Mouse (Mus musculus) neural tube, embryonic 11.5 days (tissue): ENCODE results near the gene Grid2ip. TPM values are rescaled to one million over a fixed set of nuclear protein-coding genes. Genes with fewer than 3 reads are reported as not detected.

Source experiments
- ATAC-seq: fragments of 200-750 bp; cut with Nextera tagmentation; 2 replicates; pipeline ENCODE4 v1.8.0; 2017; ENCODE audit warnings: moderate number of reproducible peaks, mild to moderate bottlenecking, moderate TSS enrichment, moderate library complexity; ENCODE audit not compliant: insufficient read depth, low FRiP score, low TSS enrichment
- DNase-seq: peaks from one replicate; pipeline ENCODE4 v3.0.0-alpha.2; 2015; ENCODE audit warnings: low spot score
- H3K27ac ChIP-seq: fragments of 300-500 bp; sonication (generic); 2 replicates; pipeline ENCODE4 v1.5.1; 2014; ENCODE audit warnings: low read depth, mild to moderate bottlenecking, low read length
- H3K27me3 ChIP-seq: fragments of 300-500 bp; sonication (generic); 2 replicates; pipeline ENCODE4 v1.6.1; 2014; ENCODE audit warnings: mild to moderate bottlenecking, low read length, mixed read lengths; ENCODE audit not compliant: control insufficient read depth, insufficient read depth
- H3K36me3 ChIP-seq: fragments of 300-500 bp; sonication (generic); 2 replicates; pipeline ENCODE4 v1.6.1; 2014; ENCODE audit warnings: mild to moderate bottlenecking, low read length, moderate library complexity, mixed read lengths; ENCODE audit not compliant: control insufficient read depth, insufficient read depth
- H3K4me1 ChIP-seq: fragments of 300-500 bp; sonication (generic); 2 replicates; pipeline ENCODE4 v1.6.1; 2014; ENCODE audit warnings: low read length, mixed read lengths; ENCODE audit not compliant: control insufficient read depth, insufficient read depth
- H3K4me2 ChIP-seq: fragments of 300-500 bp; sonication (generic); 2 replicates; pipeline ENCODE4 v1.6.1; 2014; ENCODE audit warnings: low read depth, mild to moderate bottlenecking, moderate library complexity
- H3K4me3 ChIP-seq: fragments of 300-500 bp; sonication (generic); 2 replicates; pipeline ENCODE4 v1.5.1; 2014; ENCODE audit warnings: low read depth, low read length
- H3K9ac ChIP-seq: fragments of 300-500 bp; sonication (generic); 2 replicates; pipeline ENCODE4 v1.6.1; 2014; ENCODE audit warnings: mild to moderate bottlenecking, low read length
- H3K9me3 ChIP-seq: fragments of 300-500 bp; sonication (generic); 2 replicates; pipeline ENCODE4 v1.6.1; 2016; ENCODE audit warnings: low read length; ENCODE audit not compliant: control insufficient read depth
- WGBS: fragments of 180-500 bp; shearing (Covaris S2); extraction: QIAGEN DNeasy Blood & Tissue Kit; methylation state at CpG from one replicate; pipeline ENCODE4 v1.1.7; 2014; 5-methylcytosine and 5-hydroxymethylcytosine counted together
- polyA plus RNA-seq: library from polyadenylated mRNA; unstranded; fragments of >200 nt; fragmentation: Nextera tagmentation; extraction: Ambion mirVana; gene quantifications from 2 replicates; pipeline ENCODE4 v1.2.1, GENCODE M21; 2014

Gene Grid2ip
- polyA plus RNA-seq, 1 experiment from 2014 or later, result not detected

DNA sequence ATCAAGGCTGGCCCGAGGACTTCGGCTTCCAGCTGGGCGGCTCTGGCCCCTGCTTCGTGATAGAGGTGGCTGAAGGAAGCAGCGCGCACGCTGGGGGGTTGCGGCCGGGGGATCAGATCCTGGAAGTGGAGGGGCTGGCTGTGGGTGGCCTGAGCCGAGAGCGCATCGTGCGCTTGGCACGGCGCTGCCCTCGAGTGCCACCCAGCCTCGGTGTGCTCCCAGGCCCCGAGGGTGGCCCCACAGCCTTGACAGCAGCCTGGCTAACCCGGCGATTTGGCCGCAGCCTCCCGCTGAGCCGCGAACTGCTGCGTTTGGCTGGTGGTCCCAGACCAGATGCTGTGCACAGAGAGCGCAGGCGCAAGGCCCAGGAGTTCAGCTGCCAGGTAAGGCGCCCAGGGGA lies 426 bp downstream of the Grid2ip start:
- H3K27me3 ChIP-seq, result peaks cover 8% of the 10 kb centered on the region

DNA sequence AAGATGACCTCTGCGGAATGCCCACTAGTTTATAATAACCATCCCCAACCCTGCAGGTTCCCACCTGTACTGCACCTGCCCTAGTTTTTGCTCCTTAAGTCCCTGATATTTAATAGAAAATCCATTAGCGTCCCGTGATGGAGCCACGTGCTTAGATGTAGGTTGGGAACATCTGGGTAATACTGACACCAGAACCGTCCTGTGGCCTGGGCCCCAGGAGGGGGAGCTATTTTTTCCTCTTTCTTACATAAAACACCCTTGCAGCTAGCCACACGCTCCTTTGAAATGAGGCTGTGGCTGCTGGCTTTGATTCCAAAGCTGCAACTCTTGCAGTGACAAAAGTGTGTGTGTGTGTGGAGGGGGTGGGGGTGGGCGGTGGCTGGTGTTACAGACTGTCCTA lies 2.1 kb downstream of the Grid2ip start:
- 33% methylated on average over 7 of the region's 7 CpGs for WGBS
- Histone ChIP-seq H3K27ac (no peak overlapping the region), H3K4me1 (peaks cover 8% of the 10 kb centered on the region), H3K9me3 (no peaks in the 10 kb centered on the region), H3K4me3 (no peak overlapping the region), H3K4me2 (no peak overlapping the region), H3K9ac (no peak overlapping the region), H3K36me3 (no peaks in the 10 kb centered on the region), H3K27me3 (peaks cover 13% of the 10 kb centered on the region)
- ATAC-seq, result no peak
- no peak for DNase-seq

More for the DNA sequence above, 426 bp downstream of the Grid2ip start:
- Histone ChIP-seq H3K9ac (peak overlapping the region; percentile 42), H3K4me2 (peak overlapping the region; percentile 36), H3K4me3 (peak overlapping the region; percentile 8; the same call in 1 of the 2 replicates), H3K27ac (no peak overlapping the region), H3K36me3 (no peaks in the 10 kb centered on the region), H3K9me3 (no peaks in the 10 kb centered on the region), H3K4me1 (no peaks in the 10 kb centered on the region)
- peak; percentile 21 for DNase-seq
- 4% methylated on average over 28 of the region's 28 CpGs for WGBS
- ATAC-seq, result no peak

DNA sequence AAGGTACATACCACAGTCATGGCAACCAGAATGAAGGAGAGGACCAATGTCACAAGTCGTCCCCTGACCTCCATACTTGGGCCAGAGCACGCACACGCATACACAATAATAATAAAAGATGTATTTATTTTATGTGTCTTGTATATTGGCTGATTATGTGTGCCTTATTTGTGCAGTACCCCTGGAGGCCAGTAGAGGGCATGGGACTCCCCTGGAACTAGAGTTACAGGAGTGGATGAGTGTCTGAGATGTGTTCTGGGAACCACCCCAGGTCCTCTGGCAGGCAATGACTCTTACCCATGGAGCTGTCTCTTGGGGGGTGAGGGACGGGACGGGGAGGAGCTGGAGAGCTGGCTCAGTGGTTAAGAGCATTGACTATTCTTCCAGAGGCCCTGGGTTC lies 2.9 kb downstream of the Grid2ip start:
- 61% methylated on average over 5 of the region's 5 CpGs for WGBS
- ATAC-seq, result no peak
- Histone ChIP-seq H3K9me3 (no peaks in the 10 kb centered on the region), H3K27me3 (peaks cover 20% of the 10 kb centered on the region), H3K4me3 (no peak overlapping the region), H3K4me1 (peaks cover 12% of the 10 kb centered on the region), H3K4me2 (no peak overlapping the region), H3K27ac (no peak overlapping the region), H3K9ac (no peak overlapping the region), H3K36me3 (no peaks in the 10 kb centered on the region)
- DNase-seq, result no peak

DNA sequence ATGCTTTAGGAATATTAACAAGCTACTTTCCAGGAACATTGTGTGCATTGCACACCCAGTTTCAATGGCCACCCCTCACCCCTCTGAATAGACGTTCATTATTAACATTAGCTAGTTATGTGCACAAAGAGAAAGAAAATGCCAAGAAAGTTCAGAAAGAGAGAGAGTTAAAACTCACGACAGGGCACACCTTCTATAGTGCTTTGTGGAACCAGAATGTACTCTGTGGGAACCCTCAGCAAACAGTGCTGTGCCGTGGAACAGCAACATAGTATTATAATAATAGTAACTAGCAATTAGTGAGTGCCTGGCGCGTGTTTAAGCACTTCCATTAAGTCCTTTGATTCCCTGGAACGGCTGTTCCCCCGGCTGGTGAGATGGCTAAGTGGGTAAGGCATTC lies 4.3 kb downstream of the Grid2ip start:
- DNase-seq (no peak), ATAC-seq (no peak)
- Histone ChIP-seq H3K27me3 (peaks cover 23% of the 10 kb centered on the region), H3K27ac (no peak overlapping the region), H3K4me2 (no peak overlapping the region), H3K4me1 (peaks cover 12% of the 10 kb centered on the region), H3K36me3 (no peaks in the 10 kb centered on the region), H3K4me3 (no peak overlapping the region), H3K9ac (no peak overlapping the region), H3K9me3 (no peaks in the 10 kb centered on the region)
- WGBS, result 73% methylated on average over 7 of the region's 7 CpGs

DNA sequence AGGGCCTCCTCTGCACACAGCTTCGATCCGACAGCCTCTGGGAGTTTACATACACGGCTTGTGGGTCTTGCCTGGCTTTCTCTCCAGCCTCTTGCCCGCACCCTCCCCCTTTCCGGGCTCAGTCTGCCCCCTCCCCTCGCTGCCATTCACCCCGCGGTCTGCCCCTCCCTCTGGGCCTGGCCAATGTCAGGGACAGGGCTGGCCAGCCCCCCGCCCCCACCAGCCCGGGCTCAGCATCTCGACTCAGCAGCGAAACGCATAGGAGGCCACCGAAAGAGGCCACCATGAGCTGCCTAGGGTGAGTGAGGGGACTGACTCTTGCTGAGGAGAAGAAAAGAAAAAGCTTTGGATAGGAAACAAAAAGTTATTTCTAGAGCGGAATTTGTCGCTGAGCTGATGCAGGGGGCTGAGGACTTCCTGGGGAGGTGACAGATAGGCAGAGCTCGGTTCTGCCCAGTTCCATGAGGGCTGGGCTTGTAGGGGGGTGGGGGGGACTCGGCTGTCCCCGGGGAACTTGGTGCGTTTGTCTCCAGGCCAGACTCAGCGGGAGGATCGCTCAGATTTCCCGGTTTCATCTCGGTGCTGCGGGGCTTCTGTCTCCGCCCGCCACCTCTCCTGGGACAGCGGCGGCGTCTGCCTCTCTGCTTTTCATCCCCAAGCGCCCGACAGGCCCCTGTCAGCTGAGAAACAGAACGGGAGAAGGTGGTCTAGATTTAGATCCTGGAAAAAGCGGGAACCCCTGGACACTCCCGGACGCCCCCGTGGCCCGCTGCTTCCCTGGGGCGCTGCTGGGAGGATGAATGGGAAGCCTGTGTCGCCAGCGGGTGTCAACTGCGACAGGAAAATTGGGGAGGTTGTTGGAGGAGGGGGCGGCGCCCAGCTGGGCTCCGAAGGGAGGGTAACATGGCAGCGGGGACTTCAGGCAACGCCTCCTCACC lies 6.8 kb downstream of the Grid2ip start:
- under 1% methylated on average over 47 of the region's 47 CpGs for whole genome bisulfite sequencing
- H3K4me2 ChIP-seq, result peak overlapping the region; percentile 94
- ATAC-seq (peak; percentile 75), DNase-seq (peak; percentile 81)
- H3K27me3 ChIP-seq, result peaks cover 27% of the 10 kb centered on the region
- no peaks in the 10 kb centered on the region for H3K9me3 ChIP-seq
- H3K9ac ChIP-seq, result peak overlapping the region; percentile 56
- H3K36me3 ChIP-seq, result no peaks in the 10 kb centered on the region
- peaks cover 12% of the 10 kb centered on the region for H3K4me1 ChIP-seq
- H3K27ac ChIP-seq, result no peak overlapping the region
- peak overlapping the region; percentile 47 for H3K4me3 ChIP-seq

DNA sequence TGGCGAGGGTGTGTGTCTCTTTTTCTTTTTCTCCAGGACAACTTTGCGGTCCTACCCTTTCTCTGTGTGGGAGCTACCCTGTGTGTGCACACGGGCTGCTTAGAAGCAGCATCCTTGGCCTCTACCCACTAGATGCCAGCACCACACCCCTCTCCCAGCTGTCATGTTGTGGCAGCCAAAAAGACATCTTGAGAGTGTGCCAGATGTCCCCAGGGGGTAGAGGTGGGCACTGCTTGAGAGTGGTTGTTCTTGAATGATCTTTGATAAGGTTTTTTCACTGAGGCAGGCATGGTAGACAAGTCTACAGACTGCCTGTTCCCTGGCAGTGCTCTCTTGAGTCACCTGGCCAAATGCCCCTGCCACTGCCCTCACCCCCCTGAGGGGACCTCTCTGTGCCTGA lies 10.8 kb downstream of the Grid2ip start:
- Histone ChIP-seq H3K4me2 (no peak overlapping the region), H3K27ac (no peak overlapping the region), H3K4me1 (peaks cover 14% of the 10 kb centered on the region), H3K4me3 (no peak overlapping the region), H3K36me3 (no peaks in the 10 kb centered on the region), H3K27me3 (peaks cover 64% of the 10 kb centered on the region), H3K9me3 (no peaks in the 10 kb centered on the region), H3K9ac (no peak overlapping the region)
- DNase-seq (no peak), ATAC-seq (no peak)
- WGBS, result 64% methylated on average over 3 of the region's 3 CpGs

DNA sequence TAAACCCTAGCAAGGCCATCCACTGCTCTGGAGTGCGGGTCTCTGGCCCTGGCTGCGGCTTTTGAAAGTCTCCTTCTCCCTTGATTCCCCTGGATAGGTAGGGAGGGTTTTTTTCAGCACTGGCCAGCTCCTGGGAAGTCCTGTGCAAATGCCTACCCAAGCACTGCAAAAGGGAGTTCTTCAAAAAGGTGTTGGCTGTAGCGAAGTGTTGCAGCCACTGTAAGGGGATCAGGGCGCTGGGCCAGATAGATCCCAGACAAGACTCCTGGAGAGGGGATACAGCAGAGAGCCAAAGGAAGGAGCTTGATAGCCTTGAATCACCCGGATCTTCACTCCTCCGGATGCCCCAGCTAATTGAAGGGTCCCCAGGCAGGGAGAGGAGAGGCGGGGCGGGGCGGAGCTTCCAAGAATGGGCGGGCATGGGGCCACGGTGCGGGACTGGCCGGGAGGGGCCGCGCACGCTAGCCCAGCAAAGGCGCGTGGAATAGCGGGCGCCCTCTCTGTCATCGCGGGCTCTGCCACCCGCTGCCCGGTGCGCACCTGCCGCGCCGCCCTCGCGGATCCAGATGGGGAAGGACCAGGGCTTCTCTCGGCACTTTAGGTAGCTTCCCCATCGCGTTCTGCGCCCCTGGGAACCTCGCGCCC lies 12.6 kb downstream of the Grid2ip start:
- Histone ChIP-seq H3K4me3 (no peak overlapping the region), H3K27ac (no peak overlapping the region), H3K9me3 (no peaks in the 10 kb centered on the region), H3K4me1 (0 out of 2 replicates have a peak, but pooled peaks cover 2% of the 10 kb centered on the region), H3K4me2 (peak overlapping the region; percentile 31), H3K27me3 (peaks cover 73% of the 10 kb centered on the region), H3K9ac (no peak overlapping the region), H3K36me3 (no peaks in the 10 kb centered on the region)
- 2% methylated on average over 34 of the region's 36 CpGs for WGBS
- DNase-seq (peak; percentile 20), ATAC-seq (no peak)

DNA sequence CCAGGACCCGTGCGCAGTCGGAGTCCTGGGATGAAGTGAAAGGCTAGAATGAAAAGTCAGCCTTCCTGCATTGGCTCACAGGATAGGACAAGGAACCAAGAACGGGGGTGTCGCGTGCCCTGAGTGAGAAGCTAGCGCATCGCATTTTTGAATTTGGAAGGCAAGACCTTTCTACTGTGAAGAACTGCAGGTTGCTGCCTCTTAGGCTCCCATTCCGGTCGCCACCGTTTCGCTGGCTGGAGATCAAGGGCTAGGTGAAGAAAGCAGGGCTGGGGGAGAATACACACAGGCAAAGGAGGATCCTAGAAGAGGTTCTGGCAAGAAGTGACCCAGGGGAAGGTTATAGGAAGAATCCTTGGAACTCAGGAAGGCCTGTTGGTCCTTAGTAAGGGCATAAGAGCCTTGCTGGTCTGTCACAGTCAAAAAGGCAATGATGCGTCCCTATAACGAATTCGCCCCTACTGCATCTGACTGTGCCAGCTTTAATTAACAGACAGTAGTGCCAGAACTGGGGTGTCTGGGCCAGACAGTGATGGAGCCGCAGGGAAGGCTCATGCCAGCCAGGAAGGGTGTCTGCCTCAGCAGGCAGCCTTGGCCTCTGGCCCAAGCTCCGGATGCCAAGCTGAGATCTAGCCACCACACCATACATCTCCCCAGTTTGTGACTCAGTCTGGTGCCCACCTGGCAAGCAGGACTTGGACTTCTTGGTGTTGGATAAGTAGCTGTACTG lies 13.4 kb downstream of the Grid2ip start:
- no peak overlapping the region for H3K4me3 ChIP-seq
- H3K4me1 ChIP-seq, result 0 out of 2 replicates have a peak, but pooled peaks cover 2% of the 10 kb centered on the region
- H3K9ac ChIP-seq, result no peak overlapping the region
- 26% methylated on average over 17 of the region's 17 CpGs for WGBS
- DNase-seq, result no peak
- peak overlapping the region; percentile 31; the same call in 1 of the 2 replicates for H3K4me2 ChIP-seq
- no peaks in the 10 kb centered on the region for H3K36me3 ChIP-seq
- no peak for ATAC-seq
- H3K9me3 ChIP-seq, result no peaks in the 10 kb centered on the region
- no peak overlapping the region for H3K27ac ChIP-seq
- peaks cover 71% of the 10 kb centered on the region for H3K27me3 ChIP-seq
